Mouse (Mus musculus): ENCODE measurements around the gene Hjurp. TPM values are rescaled to one million over a fixed set of nuclear protein-coding genes. Genes with fewer than 3 reads are reported as not detected.
A peak's percentile ranks its signal among the peaks of the same experiment; 100 is the strongest.

Hjurp gene
- polyA plus RNA-seq, 1 experiment from 2014 or later, result 118 TPM

DNA sequence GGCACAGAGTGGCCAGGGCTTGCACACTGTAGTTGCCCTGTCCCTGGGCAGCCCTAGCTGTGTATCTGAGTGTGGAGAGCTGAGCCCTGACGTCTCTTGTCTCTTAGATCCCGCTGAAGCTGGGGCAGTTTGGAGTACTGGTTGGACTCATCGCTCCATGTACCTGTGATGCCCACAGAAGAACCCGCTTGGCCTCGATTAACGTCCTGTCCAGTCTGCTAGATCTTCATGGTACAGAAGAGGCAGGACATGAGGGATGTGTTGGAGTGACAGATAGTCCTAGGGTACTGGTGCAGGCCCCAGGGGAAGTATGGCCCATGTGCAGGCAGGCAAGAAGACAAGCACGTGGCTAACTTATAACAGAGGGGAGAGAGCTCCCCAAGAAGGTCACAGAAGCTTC is 27.8 kb downstream of the Hjurp start:
- Histone ChIP-seq H3K9me3 (replicated peaks; ENCODE audit: control insufficient read depth, low read length) (peaks cover 97% of the 10 kb centered on the region), H3K4me1 (ENCODE audit: control insufficient read depth, insufficient read depth, low read length) (no peaks in the 10 kb centered on the region), H3K27ac (ENCODE audit: low read depth, low read length) (no peak overlapping the region), H3K4me2 (no peak overlapping the region), H3K4me3 (ENCODE audit: low read depth, low read length) (no peak overlapping the region), H3K9ac (ENCODE audit: low read depth, low read length) (no peak overlapping the region), H3K27me3 (ENCODE audit: control insufficient read depth, insufficient read depth, low read length) (no peaks in the 10 kb centered on the region), H3K36me3 (ENCODE audit: control insufficient read depth, insufficient read depth, low read length) (no peaks in the 10 kb centered on the region)
- ATAC-seq (replicated peaks; ENCODE audit: insufficient number of reproducible peaks, low FRiP score, low TSS enrichment), result no peak
- WGBS (ENCODE audit: insufficient replicate concordance), result 75% methylated on average over 7 of the region's 7 CpGs

GRCm38 (mm10) chr1:88248658-88249057 is 28.8 kb downstream of the Hjurp start:
- 64% methylated on average over 4 of the region's 4 CpGs for WGBS (ENCODE audit: insufficient replicate concordance)
- H3K4me1 ChIP-seq (ENCODE audit: control insufficient read depth, insufficient read depth, low read length), result no peaks in the 10 kb centered on the region
- H3K4me2 ChIP-seq, result no peak overlapping the region
- no peak overlapping the region for H3K27ac ChIP-seq (ENCODE audit: low read depth, low read length)
- no peak overlapping the region for H3K9ac ChIP-seq (ENCODE audit: low read depth, low read length)
- H3K36me3 ChIP-seq (ENCODE audit: control insufficient read depth, insufficient read depth, low read length), result no peaks in the 10 kb centered on the region
- H3K27me3 ChIP-seq (ENCODE audit: control insufficient read depth, insufficient read depth, low read length), result no peaks in the 10 kb centered on the region
- peaks cover 97% of the 10 kb centered on the region for H3K9me3 ChIP-seq (replicated peaks; ENCODE audit: control insufficient read depth, low read length)
- no peak overlapping the region for H3K4me3 ChIP-seq (ENCODE audit: low read depth, low read length)
- ATAC-seq (replicated peaks; ENCODE audit: insufficient number of reproducible peaks, low FRiP score, low TSS enrichment), result no peak

DNA sequence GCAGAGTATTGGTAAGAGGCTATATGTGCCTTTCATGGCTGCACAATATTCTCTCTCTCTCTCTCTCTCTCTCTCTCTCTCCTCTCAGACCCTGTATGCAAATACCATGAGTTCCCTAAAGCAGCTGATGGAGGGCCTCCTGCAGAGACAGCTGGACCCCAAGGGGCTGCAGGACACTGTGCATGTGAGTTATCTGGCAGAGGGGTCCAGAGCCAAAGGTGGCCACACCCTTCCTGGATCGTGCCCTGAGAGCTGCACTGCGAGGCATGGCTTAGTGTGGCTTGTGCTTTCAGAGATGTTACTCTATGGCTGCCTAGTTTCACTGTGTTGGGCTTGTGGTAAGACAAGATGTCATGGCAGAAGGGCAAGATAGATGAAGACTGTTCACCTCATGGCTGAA is 29.8 kb downstream of the Hjurp start:
- no peak for ATAC-seq (replicated peaks; ENCODE audit: insufficient number of reproducible peaks, low FRiP score, low TSS enrichment)
- Histone ChIP-seq H3K9ac (ENCODE audit: low read depth, low read length) (no peak overlapping the region), H3K4me2 (no peak overlapping the region), H3K27ac (ENCODE audit: low read depth, low read length) (no peak overlapping the region), H3K4me3 (ENCODE audit: low read depth, low read length) (no peak overlapping the region), H3K27me3 (ENCODE audit: control insufficient read depth, insufficient read depth, low read length) (no peaks in the 10 kb centered on the region), H3K36me3 (ENCODE audit: control insufficient read depth, insufficient read depth, low read length) (no peaks in the 10 kb centered on the region), H3K4me1 (ENCODE audit: control insufficient read depth, insufficient read depth, low read length) (no peaks in the 10 kb centered on the region), H3K9me3 (replicated peaks; ENCODE audit: control insufficient read depth, low read length) (peaks cover 96% of the 10 kb centered on the region)
- 50% methylated on average over 2 of the region's 2 CpGs for WGBS (ENCODE audit: insufficient replicate concordance)

GRCm38 (mm10) chr1:88246386-88246785 is 31.0 kb downstream of the Hjurp start:
- Histone ChIP-seq H3K9me3 (replicated peaks; ENCODE audit: control insufficient read depth, low read length) (peaks cover 93% of the 10 kb centered on the region), H3K9ac (ENCODE audit: low read depth, low read length) (no peak overlapping the region), H3K36me3 (ENCODE audit: control insufficient read depth, insufficient read depth, low read length) (no peaks in the 10 kb centered on the region), H3K4me1 (ENCODE audit: control insufficient read depth, insufficient read depth, low read length) (no peaks in the 10 kb centered on the region), H3K4me3 (ENCODE audit: low read depth, low read length) (no peak overlapping the region), H3K27me3 (ENCODE audit: control insufficient read depth, insufficient read depth, low read length) (no peaks in the 10 kb centered on the region), H3K27ac (ENCODE audit: low read depth, low read length) (no peak overlapping the region), H3K4me2 (no peak overlapping the region)
- no peak for ATAC-seq (replicated peaks; ENCODE audit: insufficient number of reproducible peaks, low FRiP score, low TSS enrichment)
- 42% methylated on average over 6 of the region's 6 CpGs for WGBS (ENCODE audit: insufficient replicate concordance)

DNA sequence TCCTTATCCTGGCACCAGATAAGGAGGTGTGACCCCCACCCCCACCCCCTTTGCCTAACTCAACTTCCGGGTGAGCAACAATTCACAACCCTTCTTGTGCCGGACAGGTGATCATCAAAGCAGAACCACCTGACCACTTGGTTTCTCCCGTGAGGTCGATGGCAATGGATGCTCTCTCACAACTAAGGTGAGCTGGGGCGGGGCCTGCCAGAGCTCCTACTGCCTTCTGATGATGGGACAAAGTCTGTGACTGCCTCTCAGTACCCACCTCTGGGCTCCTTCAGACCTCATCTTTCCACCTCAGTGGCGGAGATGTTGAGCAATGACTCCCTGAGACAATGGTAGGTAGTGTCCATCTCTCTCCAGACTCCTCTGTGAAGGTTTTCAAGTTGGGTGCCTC is 31.6 kb downstream of the Hjurp start:
- H3K4me1 ChIP-seq (ENCODE audit: control insufficient read depth, insufficient read depth, low read length), result no peaks in the 10 kb centered on the region
- H3K4me2 ChIP-seq, result no peak overlapping the region
- H3K4me3 ChIP-seq (ENCODE audit: low read depth, low read length), result no peak overlapping the region
- no peaks in the 10 kb centered on the region for H3K27me3 ChIP-seq (ENCODE audit: control insufficient read depth, insufficient read depth, low read length)
- WGBS (ENCODE audit: insufficient replicate concordance), result 69% methylated on average over 6 of the region's 6 CpGs
- H3K36me3 ChIP-seq (ENCODE audit: control insufficient read depth, insufficient read depth, low read length), result no peaks in the 10 kb centered on the region
- no peak overlapping the region for H3K9ac ChIP-seq (ENCODE audit: low read depth, low read length)
- H3K9me3 ChIP-seq (replicated peaks; ENCODE audit: control insufficient read depth, low read length), result peaks cover 93% of the 10 kb centered on the region
- ATAC-seq (replicated peaks; ENCODE audit: insufficient number of reproducible peaks, low FRiP score, low TSS enrichment), result no peak
- H3K27ac ChIP-seq (ENCODE audit: low read depth, low read length), result no peak overlapping the region

DNA sequence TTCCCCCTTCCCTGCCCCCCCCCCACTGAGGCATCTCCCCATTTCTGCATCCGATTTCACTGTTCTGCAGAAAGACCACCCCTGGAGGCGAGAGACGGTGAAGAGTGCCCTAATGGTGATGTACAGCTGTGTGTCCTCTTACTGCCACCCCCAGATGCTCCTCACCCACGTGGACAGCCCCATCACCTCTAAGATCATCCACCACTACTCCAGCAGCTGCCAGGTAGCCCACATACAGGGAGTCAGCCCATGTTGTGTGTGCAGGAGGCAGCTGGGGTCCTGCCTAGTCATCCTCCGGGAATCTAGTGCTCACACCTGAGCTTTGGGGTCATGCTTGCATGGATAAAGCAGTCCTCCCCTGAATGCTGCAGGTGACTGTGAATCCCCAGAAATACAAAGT is 33.6 kb downstream of the Hjurp start:
- H3K9me3 ChIP-seq (replicated peaks; ENCODE audit: control insufficient read depth, low read length), result peaks cover 93% of the 10 kb centered on the region
- no peaks in the 10 kb centered on the region for H3K4me1 ChIP-seq (ENCODE audit: control insufficient read depth, insufficient read depth, low read length)
- H3K4me2 ChIP-seq, result no peak overlapping the region
- H3K27me3 ChIP-seq (ENCODE audit: control insufficient read depth, insufficient read depth, low read length), result no peaks in the 10 kb centered on the region
- H3K4me3 ChIP-seq (ENCODE audit: low read depth, low read length), result no peak overlapping the region
- no peak overlapping the region for H3K9ac ChIP-seq (ENCODE audit: low read depth, low read length)
- H3K27ac ChIP-seq (ENCODE audit: low read depth, low read length), result no peak overlapping the region
- no peak for ATAC-seq (replicated peaks; ENCODE audit: insufficient number of reproducible peaks, low FRiP score, low TSS enrichment)
- no peaks in the 10 kb centered on the region for H3K36me3 ChIP-seq (ENCODE audit: control insufficient read depth, insufficient read depth, low read length)
- 56% methylated on average over 5 of the region's 5 CpGs for WGBS (ENCODE audit: insufficient replicate concordance)

- H3K36me3 ChIP-seq (ENCODE audit: control insufficient read depth, insufficient read depth, low read length), result no peaks in the 10 kb centered on the region
- ATAC-seq (replicated peaks; ENCODE audit: insufficient number of reproducible peaks, low FRiP score, low TSS enrichment), result peak; percentile 4; the same call in 1 of the 2 replicates
- no peaks in the 10 kb centered on the region for H3K27me3 ChIP-seq (ENCODE audit: control insufficient read depth, insufficient read depth, low read length)
- no peak overlapping the region for H3K4me3 ChIP-seq (ENCODE audit: low read depth, low read length)
- WGBS (ENCODE audit: insufficient replicate concordance), result 68% methylated on average over 4 of the region's 4 CpGs
- no peak overlapping the region for H3K9ac ChIP-seq (ENCODE audit: low read depth, low read length)
- no peak overlapping the region for H3K27ac ChIP-seq (ENCODE audit: low read depth, low read length)
- no peaks in the 10 kb centered on the region for H3K4me1 ChIP-seq (ENCODE audit: control insufficient read depth, insufficient read depth, low read length)
- no peak overlapping the region for H3K4me2 ChIP-seq
- peaks cover 90% of the 10 kb centered on the region for H3K9me3 ChIP-seq (replicated peaks; ENCODE audit: control insufficient read depth, low read length)
Observed at GRCm38 (mm10) chr1:88240579-88240978, 36.9 kb downstream of the Hjurp start.

GRCm38 (mm10) chr1:88240072-88240471 is 37.4 kb downstream of the Hjurp start:
- H3K4me1 ChIP-seq (ENCODE audit: control insufficient read depth, insufficient read depth, low read length), result no peaks in the 10 kb centered on the region
- no peaks in the 10 kb centered on the region for H3K27me3 ChIP-seq (ENCODE audit: control insufficient read depth, insufficient read depth, low read length)
- no peak overlapping the region for H3K4me3 ChIP-seq (ENCODE audit: low read depth, low read length)
- ATAC-seq (replicated peaks; ENCODE audit: insufficient number of reproducible peaks, low FRiP score, low TSS enrichment), result no peak
- H3K36me3 ChIP-seq (ENCODE audit: control insufficient read depth, insufficient read depth, low read length), result no peaks in the 10 kb centered on the region
- no peak overlapping the region for H3K4me2 ChIP-seq
- WGBS (ENCODE audit: insufficient replicate concordance), result 65% methylated on average over 5 of the region's 5 CpGs
- H3K9me3 ChIP-seq (replicated peaks; ENCODE audit: control insufficient read depth, low read length), result peaks cover 90% of the 10 kb centered on the region
- H3K9ac ChIP-seq (ENCODE audit: low read depth, low read length), result no peak overlapping the region
- H3K27ac ChIP-seq (ENCODE audit: low read depth, low read length), result no peak overlapping the region

DNA sequence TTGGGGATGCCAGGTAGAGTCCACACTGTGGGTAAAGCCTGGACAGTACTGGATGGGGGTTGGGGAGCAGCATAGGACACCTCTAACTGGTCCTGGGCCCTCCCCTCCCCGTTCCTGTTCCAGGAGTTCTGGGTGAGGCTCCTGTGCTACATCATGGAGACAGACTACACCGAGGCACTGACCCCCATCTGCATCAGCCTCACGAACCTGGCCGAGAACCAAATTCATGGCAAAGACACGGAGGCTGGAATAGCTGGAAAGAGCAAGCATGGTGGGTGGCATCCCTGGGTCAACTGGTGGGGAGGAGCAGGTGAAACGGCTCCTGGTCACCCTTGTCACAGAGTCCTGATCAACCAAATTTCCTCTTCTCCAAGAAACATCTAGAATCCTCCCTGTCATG is 38.7 kb downstream of the Hjurp start:
- H3K27me3 ChIP-seq (ENCODE audit: control insufficient read depth, insufficient read depth, low read length), result no peaks in the 10 kb centered on the region
- no peaks in the 10 kb centered on the region for H3K4me1 ChIP-seq (ENCODE audit: control insufficient read depth, insufficient read depth, low read length)

More for the DNA sequence above, 38.7 kb downstream of the Hjurp start:
- ATAC-seq (replicated peaks; ENCODE audit: insufficient number of reproducible peaks, low FRiP score, low TSS enrichment), result 0 out of 2 replicates have a peak, but pooled peaks have one; percentile 11
- no peak overlapping the region for H3K27ac ChIP-seq (ENCODE audit: low read depth, low read length)
- H3K4me2 ChIP-seq, result no peak overlapping the region
- H3K4me3 ChIP-seq (ENCODE audit: low read depth, low read length), result no peak overlapping the region
- H3K9ac ChIP-seq (ENCODE audit: low read depth, low read length), result no peak overlapping the region
- WGBS (ENCODE audit: insufficient replicate concordance), result 72% methylated on average over 6 of the region's 6 CpGs
- H3K36me3 ChIP-seq (ENCODE audit: control insufficient read depth, insufficient read depth, low read length), result no peaks in the 10 kb centered on the region
- H3K9me3 ChIP-seq (replicated peaks; ENCODE audit: control insufficient read depth, low read length), result peaks cover 90% of the 10 kb centered on the region
